Mouse (Mus musculus): Measurements from ENCODE around the gene Vmn2r2.

Gene Vmn2r2

DNA sequence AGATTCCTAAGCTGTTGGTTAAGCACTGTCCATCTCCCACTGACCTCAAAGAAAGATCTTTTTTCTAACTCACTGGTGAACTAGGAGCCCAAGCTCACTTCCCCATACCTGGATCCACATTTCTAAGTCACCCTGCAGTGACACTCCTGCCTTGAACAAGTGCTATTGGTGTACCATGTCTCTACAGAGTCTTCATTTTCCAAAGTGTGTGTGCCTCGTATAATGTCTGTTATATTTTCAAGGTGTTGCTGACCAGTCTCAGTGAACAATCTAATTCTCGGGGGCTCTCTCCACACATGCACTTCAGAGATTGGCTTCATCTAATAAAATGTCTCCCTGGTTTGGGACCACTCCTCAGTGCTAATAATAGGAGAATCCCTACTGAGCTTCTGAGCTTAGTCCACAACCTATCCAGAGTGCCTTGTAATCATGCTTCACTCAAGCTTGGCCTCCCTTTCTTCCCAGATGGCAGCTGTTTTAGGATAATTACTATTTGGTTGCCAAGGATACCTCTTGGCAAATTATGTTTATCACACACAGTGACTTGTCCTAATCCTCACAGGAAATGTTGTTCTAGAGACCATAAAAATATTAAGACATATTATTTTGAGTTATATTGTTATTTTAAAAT, at the start of gene Vmn2r2:
Vmn2r2 (minus strand) TSS at position 51 of the 631 bp plus-strand sequence.
- no peak for DNase-seq (ENCODE audit: low spot score)

DNA sequence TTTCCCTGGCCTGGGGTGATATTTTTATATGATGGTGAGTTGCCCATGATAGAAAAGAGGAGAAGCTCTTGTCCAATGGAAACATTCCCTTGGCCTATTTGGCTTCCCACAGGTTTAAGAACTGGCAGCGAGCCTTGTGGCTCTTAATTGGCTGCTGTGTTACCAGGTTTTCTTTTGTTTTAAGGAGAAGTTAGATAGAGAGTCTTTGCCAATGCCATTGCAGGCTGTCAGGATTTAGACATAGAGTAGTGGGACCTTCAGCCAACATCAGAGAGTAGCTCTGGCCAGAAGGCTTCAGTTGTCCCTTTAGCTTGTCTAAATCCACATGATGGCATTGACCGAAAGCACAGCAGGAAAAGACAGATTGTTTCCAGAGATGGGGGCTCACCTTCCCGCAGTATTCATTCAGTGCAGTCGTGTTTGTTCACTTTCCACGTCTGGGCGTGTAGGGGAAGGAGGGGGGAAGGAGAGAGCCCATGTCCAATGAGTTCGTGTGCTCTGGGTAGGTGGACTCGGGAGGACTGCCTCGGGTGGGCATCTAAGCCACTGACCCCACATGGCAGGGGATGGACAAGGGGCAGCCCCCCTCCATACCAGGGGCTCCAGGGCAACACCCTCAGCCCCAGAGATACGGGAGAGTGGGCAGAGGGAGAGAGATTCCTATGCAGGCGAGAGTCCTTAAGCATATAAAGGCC, 28.2 kb downstream of the Vmn2r2 start:
- no peak for DNase-seq (ENCODE audit: low spot score)

GRCm38 (mm10) chr3:64112707-64113106, 29.0 kb downstream of the Vmn2r2 start:
- no peak for DNase-seq (ENCODE audit: low spot score)

DNA sequence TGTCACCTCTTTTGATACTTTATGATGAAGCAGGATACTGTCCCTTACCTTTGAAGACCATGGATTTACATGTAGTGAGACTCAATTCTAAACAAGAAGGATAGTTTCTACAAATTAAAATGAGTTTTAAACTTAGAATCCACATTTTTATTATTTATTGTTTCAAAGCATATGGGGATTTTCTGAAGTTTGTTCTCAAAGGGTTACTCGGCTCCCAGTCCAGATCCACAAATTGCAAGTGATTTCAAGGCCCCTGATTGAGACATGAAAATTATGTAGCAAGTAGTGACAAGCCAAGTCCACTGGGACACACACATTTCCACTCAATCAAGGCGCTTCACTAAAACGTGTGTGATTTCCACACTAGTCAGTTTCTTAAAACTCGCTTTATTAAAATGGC, 60.5 kb downstream of the Vmn2r2 start, which contains the start of gene Vmn2r1:
Vmn2r1 (plus strand) TSS at position 301 of the 400 bp plus-strand sequence.
- no peak for DNase-seq (ENCODE audit: low spot score)

All from ovary, postnatal 36 days (tissue).